Mouse (Mus musculus): Measurements from ENCODE around the gene Gm28539. TPM values are rescaled to one million over a fixed set of nuclear protein-coding genes. Genes with fewer than 3 reads are reported as not detected.
A peak's percentile ranks its signal among the peaks of the same experiment; 100 is the strongest.

Gm28539 gene
- polyA plus RNA-seq (2016; fragmentation: Nextera tagmentation; extraction: Ambion mirVana) = not detected in 2 replicates

DNA sequence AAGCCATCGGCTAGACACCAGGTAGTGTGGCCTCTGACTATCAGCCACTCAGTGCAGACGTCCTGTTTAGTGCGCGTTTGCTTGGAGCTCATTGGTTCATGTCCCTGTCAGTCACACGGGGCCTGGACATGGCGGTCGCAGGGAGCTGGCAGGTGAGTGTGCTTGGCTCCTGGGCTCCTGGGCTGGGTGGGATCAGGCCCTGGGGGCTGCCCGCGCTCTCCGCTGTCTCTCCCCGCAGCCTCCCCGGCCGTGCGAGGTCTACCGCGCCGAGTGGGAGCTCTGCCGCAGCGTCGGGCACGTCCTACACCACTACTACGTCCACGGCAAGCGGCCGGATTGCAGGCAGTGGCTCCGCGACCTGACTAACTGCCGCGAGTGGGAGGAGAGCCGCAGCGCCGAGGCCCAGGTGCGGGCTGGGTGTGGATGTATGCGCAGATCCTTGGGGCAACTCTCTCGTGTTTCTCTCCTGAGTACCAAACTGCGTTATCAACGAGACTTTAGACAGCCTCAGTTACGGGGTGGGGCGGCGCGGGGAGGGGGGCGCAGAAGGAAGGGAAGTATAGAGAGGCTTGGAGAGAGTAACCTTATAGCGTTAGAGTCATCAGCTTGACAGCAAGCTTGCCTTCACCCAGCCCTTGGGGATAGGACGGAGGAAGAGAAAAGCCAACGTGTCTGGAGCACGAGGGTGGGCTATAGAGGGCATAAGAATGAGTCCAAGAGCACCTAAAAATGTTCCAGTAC is at the start of gene Gm28539, which contains the start of gene 2510002D24Rik:
Gene Gm28539, plus strand, starts transcription at position 117 of the 741 bp plus-strand sequence.
Gene 2510002D24Rik, plus strand, starts transcription at position 111 of the 741 bp plus-strand sequence.
- H3K4me1 ChIP-seq (replicated peaks) = peaks cover 5% of the 10 kb centered on the region
- H3K27ac ChIP-seq = peak within 1 kb of the TSS; percentile 76
- peak; percentile 97 for ATAC-seq (ENCODE audit: insufficient number of reproducible peaks, insufficient read depth, low FRiP score, low TSS enrichment, low read depth)
- peaks cover 52% of the 10 kb centered on the region for H3K36me3 ChIP-seq
- peak within 1 kb of the TSS; percentile 84 for H3K9ac ChIP-seq (replicated peaks)
- H3K4me2 ChIP-seq = peak within 1 kb of the TSS; percentile 72
- 1% methylated on average over 46 of the region's 46 CpGs for WGBS
- no peaks in the 10 kb centered on the region for H3K9me3 ChIP-seq
- H3K27me3 ChIP-seq = no peaks in the 10 kb centered on the region
- peak within 1 kb of the TSS; percentile 91 for H3K4me3 ChIP-seq (replicated peaks)

DNA sequence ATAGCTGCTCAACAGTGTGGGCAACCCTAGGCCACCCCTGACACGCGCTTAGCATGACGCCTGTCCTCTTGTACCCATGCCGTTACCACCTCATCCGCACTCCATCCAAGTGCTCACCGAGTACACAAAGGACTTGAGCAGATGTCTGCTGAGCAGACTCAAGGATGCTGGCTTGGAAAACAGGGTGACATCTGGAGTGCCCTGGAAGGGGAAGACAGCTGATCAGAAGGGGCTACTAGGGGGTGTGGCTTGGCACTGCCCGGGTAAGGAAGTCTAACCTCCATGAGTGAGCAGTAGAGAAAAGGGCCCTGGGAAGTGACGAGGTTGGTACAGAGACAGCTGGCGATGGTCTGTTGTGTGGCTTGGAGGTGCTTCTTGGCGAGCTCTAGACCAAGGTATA is 49.7 kb upstream of the Gm28539 start:
- ATAC-seq (ENCODE audit: insufficient number of reproducible peaks, insufficient read depth, low FRiP score, low TSS enrichment, low read depth) = no peak
- 94% methylated on average over 10 of the region's 10 CpGs for WGBS
- Histone ChIP-seq H3K27ac (no peak overlapping the region), H3K4me2 (no peak overlapping the region), H3K4me3 (replicated peaks) (no peak overlapping the region), H3K36me3 (peaks cover 90% of the 10 kb centered on the region), H3K9me3 (no peaks in the 10 kb centered on the region), H3K9ac (replicated peaks) (no peak overlapping the region), H3K4me1 (replicated peaks) (no peaks in the 10 kb centered on the region), H3K27me3 (no peaks in the 10 kb centered on the region)

DNA sequence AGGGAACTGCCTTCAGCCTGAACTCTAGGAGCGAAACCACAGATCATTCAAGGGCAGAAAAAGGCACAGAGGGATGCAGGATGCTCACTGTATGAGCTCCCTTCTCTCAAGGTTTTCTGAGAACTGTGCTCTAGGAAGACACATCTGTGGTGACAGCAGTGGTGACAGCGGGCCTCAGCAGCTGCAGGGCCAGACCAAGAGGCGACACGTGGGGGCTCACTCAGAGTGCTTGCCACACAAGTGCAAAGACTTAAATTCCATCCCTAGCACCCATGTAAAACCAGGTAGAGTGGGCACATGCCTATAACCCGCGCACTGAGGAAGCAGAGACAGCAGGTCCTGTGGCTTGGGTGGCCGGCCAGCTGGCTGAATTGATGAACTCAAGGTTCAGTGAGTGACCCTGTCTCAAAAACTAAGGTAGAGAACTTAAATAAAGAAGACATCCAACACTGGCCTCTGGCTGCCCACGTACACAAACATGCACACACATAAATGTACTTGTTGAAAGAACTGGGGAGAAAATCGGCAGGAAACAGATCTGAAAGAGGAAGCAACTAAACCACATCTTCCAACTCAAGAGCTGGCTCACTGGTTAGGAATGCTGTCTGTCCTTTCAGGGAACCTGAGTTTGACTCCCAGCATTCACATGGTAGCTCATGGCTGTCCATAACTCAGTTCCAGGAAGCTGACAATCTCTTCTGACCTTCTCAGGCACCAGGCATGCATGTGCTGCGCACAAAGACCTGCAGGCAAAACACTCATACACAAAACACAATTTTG is 47.6 kb upstream of the Gm28539 start:
- H3K27me3 ChIP-seq = no peaks in the 10 kb centered on the region
- 89% methylated on average over 10 of the region's 10 CpGs for WGBS
- H3K9ac ChIP-seq (replicated peaks) = no peak overlapping the region
- no peaks in the 10 kb centered on the region for H3K4me1 ChIP-seq (replicated peaks)
- H3K4me2 ChIP-seq = no peak overlapping the region
- ATAC-seq (ENCODE audit: insufficient number of reproducible peaks, insufficient read depth, low FRiP score, low TSS enrichment, low read depth) = no peak
- peaks cover 92% of the 10 kb centered on the region for H3K36me3 ChIP-seq
- no peak overlapping the region for H3K4me3 ChIP-seq (replicated peaks)
- no peak overlapping the region for H3K27ac ChIP-seq
- H3K9me3 ChIP-seq = no peaks in the 10 kb centered on the region

GRCm38 (mm10) chr16:18795223-18795899 is 41.0 kb upstream of the Gm28539 start:
- Histone ChIP-seq H3K9me3 (no peaks in the 10 kb centered on the region), H3K9ac (replicated peaks) (no peak overlapping the region), H3K4me2 (no peak overlapping the region), H3K27ac (no peak overlapping the region), H3K36me3 (peaks cover 96% of the 10 kb centered on the region), H3K4me3 (replicated peaks) (no peak overlapping the region), H3K27me3 (no peaks in the 10 kb centered on the region), H3K4me1 (replicated peaks) (no peaks in the 10 kb centered on the region)
- ATAC-seq (ENCODE audit: insufficient number of reproducible peaks, insufficient read depth, low FRiP score, low TSS enrichment, low read depth) = no peak
- WGBS = 90% methylated on average over 11 of the region's 11 CpGs

GRCm38 (mm10) chr16:18796645-18797044 is 39.7 kb upstream of the Gm28539 start:
- Histone ChIP-seq H3K4me1 (replicated peaks) (no peaks in the 10 kb centered on the region), H3K27me3 (no peaks in the 10 kb centered on the region), H3K27ac (no peak overlapping the region), H3K9me3 (no peaks in the 10 kb centered on the region), H3K4me3 (replicated peaks) (no peak overlapping the region), H3K36me3 (peaks cover 96% of the 10 kb centered on the region), H3K9ac (replicated peaks) (no peak overlapping the region), H3K4me2 (no peak overlapping the region)
- no peak for ATAC-seq (ENCODE audit: insufficient number of reproducible peaks, insufficient read depth, low FRiP score, low TSS enrichment, low read depth)
- WGBS = 90% methylated on average over 7 of the region's 7 CpGs

DNA sequence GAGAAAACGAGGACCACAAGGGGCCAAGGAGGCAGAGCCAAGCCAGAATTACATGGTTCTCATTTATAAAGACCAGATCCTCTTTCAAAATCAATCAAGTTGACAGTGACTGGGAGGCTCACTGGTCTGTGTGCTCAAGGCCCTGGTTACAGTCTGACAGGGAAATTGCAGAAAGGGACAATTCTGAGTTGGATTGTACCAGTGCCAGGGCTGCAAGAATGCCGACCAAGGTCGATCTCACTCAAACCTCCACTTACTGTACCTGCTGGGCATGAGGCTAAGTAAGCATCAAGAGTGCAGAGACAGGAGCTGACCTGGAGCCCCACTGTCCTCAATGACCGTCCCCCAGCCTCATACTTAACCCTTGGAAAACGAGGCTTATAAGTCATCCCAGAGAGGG is 38.2 kb upstream of the Gm28539 start:
- Histone ChIP-seq H3K36me3 (peaks cover 85% of the 10 kb centered on the region), H3K27ac (no peak overlapping the region), H3K27me3 (no peaks in the 10 kb centered on the region), H3K4me3 (replicated peaks) (no peak overlapping the region), H3K9me3 (no peaks in the 10 kb centered on the region), H3K4me2 (no peak overlapping the region), H3K9ac (replicated peaks) (no peak overlapping the region), H3K4me1 (replicated peaks) (no peaks in the 10 kb centered on the region)
- ATAC-seq (ENCODE audit: insufficient number of reproducible peaks, insufficient read depth, low FRiP score, low TSS enrichment, low read depth) = no peak
- 85% methylated on average over 5 of the region's 5 CpGs for WGBS

DNA sequence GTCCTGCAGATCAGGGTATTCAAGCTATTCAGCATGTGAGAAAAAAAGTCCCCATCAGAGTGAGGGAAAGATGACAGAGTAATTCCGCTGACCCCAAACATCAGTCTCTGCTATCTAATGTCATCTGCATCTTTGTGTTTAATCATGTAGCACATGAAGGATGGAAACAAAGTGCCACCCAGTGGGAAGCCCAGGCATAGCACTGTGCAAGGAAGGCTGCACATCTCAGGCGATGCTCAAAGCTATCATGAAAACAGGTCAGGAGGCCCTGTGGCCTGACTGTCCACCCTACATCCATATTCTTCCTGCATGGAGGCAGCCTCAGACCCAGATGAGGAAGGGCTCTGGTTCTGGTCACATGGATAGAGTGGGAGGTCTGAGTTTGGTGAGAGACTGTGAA is 37.5 kb upstream of the Gm28539 start:
- Histone ChIP-seq H3K4me3 (replicated peaks) (no peak overlapping the region), H3K9ac (replicated peaks) (no peak overlapping the region), H3K27me3 (no peaks in the 10 kb centered on the region), H3K4me2 (no peak overlapping the region), H3K9me3 (no peaks in the 10 kb centered on the region), H3K36me3 (peaks cover 81% of the 10 kb centered on the region), H3K27ac (no peak overlapping the region), H3K4me1 (replicated peaks) (no peaks in the 10 kb centered on the region)
- no peak for ATAC-seq (ENCODE audit: insufficient number of reproducible peaks, insufficient read depth, low FRiP score, low TSS enrichment, low read depth)
- WGBS = 77% methylated on average over 2 of the region's 2 CpGs

DNA sequence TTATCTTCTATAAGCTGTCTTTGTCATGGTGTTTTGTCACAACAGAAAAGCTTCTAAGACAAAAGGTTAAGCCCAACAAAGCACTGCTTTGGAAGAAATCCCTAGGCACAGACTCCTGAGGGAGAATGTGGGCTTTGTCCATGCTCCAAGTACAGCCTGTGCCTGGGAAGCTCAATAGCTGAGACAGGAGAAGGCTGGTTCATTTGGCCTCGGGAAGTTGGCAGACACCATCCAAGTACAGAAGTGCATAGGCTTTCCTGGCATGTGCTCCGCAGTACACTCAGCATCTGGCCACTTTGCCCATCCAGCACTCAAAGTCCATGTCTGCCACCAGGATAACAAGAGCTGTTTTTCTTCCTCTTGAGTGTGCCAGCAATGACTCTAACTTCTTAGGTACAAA is 30.6 kb upstream of the Gm28539 start:
- ATAC-seq (ENCODE audit: insufficient number of reproducible peaks, insufficient read depth, low FRiP score, low TSS enrichment, low read depth) = no peak
- Histone ChIP-seq H3K4me1 (replicated peaks) (peaks cover 6% of the 10 kb centered on the region; the same call in 1 of the 2 replicates), H3K9me3 (no peaks in the 10 kb centered on the region), H3K27me3 (no peaks in the 10 kb centered on the region), H3K9ac (replicated peaks) (no peak overlapping the region), H3K4me2 (no peak overlapping the region), H3K4me3 (replicated peaks) (no peak overlapping the region), H3K27ac (no peak overlapping the region), H3K36me3 (peaks cover 68% of the 10 kb centered on the region)
- WGBS = 94% methylated on average over 2 of the region's 2 CpGs

GRCm38 (mm10) chr16:18809001-18809400 is 27.4 kb upstream of the Gm28539 start:
- H3K9ac ChIP-seq (replicated peaks) = no peak overlapping the region
- 93% methylated on average over 5 of the region's 5 CpGs for WGBS
- H3K36me3 ChIP-seq = peaks cover 51% of the 10 kb centered on the region

GRCm38 (mm10) chr16:18811032-18811431 is 25.4 kb upstream of the Gm28539 start:
- ATAC-seq (ENCODE audit: insufficient number of reproducible peaks, insufficient read depth, low FRiP score, low TSS enrichment, low read depth) = peak; percentile 20
- Histone ChIP-seq H3K4me3 (replicated peaks) (peak overlapping the region; percentile 78), H3K36me3 (peaks cover 52% of the 10 kb centered on the region), H3K4me2 (peak overlapping the region; percentile 81), H3K9me3 (no peaks in the 10 kb centered on the region), H3K27ac (peak overlapping the region; percentile 82; the same call in 1 of the 2 replicates), H3K27me3 (no peaks in the 10 kb centered on the region), H3K9ac (replicated peaks) (peak overlapping the region; percentile 61), H3K4me1 (replicated peaks) (peaks cover 20% of the 10 kb centered on the region)
- WGBS = 8% methylated on average over 5 of the region's 5 CpGs

More at GRCm38 (mm10) chr16:18809001-18809400, 27.4 kb upstream of the Gm28539 start:
- no peaks in the 10 kb centered on the region for H3K9me3 ChIP-seq
- no peak overlapping the region for H3K4me2 ChIP-seq
- H3K27me3 ChIP-seq = no peaks in the 10 kb centered on the region
- ATAC-seq (ENCODE audit: insufficient number of reproducible peaks, insufficient read depth, low FRiP score, low TSS enrichment, low read depth) = no peak
- no peak overlapping the region for H3K4me3 ChIP-seq (replicated peaks)
- H3K27ac ChIP-seq = no peak overlapping the region
- peaks cover 20% of the 10 kb centered on the region for H3K4me1 ChIP-seq (replicated peaks)

Measured in limb, embryonic 12.5 days (tissue).